Mouse (Mus musculus): Measurements from ENCODE around the gene Rassf7. TPM values are rescaled to one million over a fixed set of nuclear protein-coding genes. Genes with fewer than 3 reads are reported as not detected.
"Not testable (repeated sequence)": the region's sequence is repeated elsewhere in the genome, so short reads cannot be mapped to it uniquely, and the experiment has no call there.

Rassf7 gene
- total and polyA plus RNA-seq, 2 experiments from 2014 or later, result 5.8 to 43.2 TPM

- peaks cover 56% of the 10 kb centered on the region for H3K36me3 ChIP-seq (replicated peaks; ENCODE audit: control insufficient read depth, insufficient read depth, low read length)
- no peaks in the 10 kb centered on the region for H3K9me3 ChIP-seq (replicated peaks; ENCODE audit: control insufficient read depth, low read length)
- no peak overlapping the region for H3K4me3 ChIP-seq (ENCODE audit: low read depth, low read length)
- WGBS, result 92% methylated on average over 3 of the region's 3 CpGs
- H3K4me1 ChIP-seq (ENCODE audit: control insufficient read depth, insufficient read depth), result peaks cover 17% of the 10 kb centered on the region
- no peak for ATAC-seq (ENCODE audit: insufficient read depth, low read depth)
- H3K4me2 ChIP-seq (ENCODE audit: low read depth, low read length), result no peak overlapping the region
- no peaks in the 10 kb centered on the region for H3K27me3 ChIP-seq (ENCODE audit: control insufficient read depth, insufficient read depth, low read length)
- TF ChIP-seq EP300 (IDR thresholded peaks at IDR 0.05; ENCODE audit: low read depth) (no peak), CTCF (IDR thresholded peaks at IDR 0.05; ENCODE audit: low read depth) (no peak)
- H3K27ac ChIP-seq (ENCODE audit: low read depth), result no peak overlapping the region
- no peak for DNase-seq (ENCODE audit: low spot score)
- H3K9ac ChIP-seq (replicated peaks; ENCODE audit: low read depth, low read length), result no peak overlapping the region
These were observed 15.5 kb downstream of the Rassf7 start for GRCm38 (mm10) chr7:141231111-141231510.

- no peak overlapping the region for H3K27ac ChIP-seq (ENCODE audit: low read depth)
- H3K9me3 ChIP-seq (replicated peaks; ENCODE audit: control insufficient read depth, low read length), result no peaks in the 10 kb centered on the region
- H3K36me3 ChIP-seq (replicated peaks; ENCODE audit: control insufficient read depth, insufficient read depth, low read length), result peaks cover 60% of the 10 kb centered on the region
- 88% methylated on average over 10 of the region's 10 CpGs for WGBS
- no peak for TF ChIP-seq EP300 (IDR thresholded peaks at IDR 0.05; ENCODE audit: low read depth)
- TF ChIP-seq CTCF (IDR thresholded peaks at IDR 0.05; ENCODE audit: low read depth), result no peak
- no peak overlapping the region for H3K4me2 ChIP-seq (ENCODE audit: low read depth, low read length)
- no peak overlapping the region for H3K4me3 ChIP-seq (ENCODE audit: low read depth, low read length)
- no peaks in the 10 kb centered on the region for H3K27me3 ChIP-seq (ENCODE audit: control insufficient read depth, insufficient read depth, low read length)
- ATAC-seq (ENCODE audit: insufficient read depth, low read depth) (no peak), DNase-seq (ENCODE audit: low spot score) (no peak)
- H3K4me1 ChIP-seq (ENCODE audit: control insufficient read depth, insufficient read depth), result peaks cover 17% of the 10 kb centered on the region
- no peak overlapping the region for H3K9ac ChIP-seq (replicated peaks; ENCODE audit: low read depth, low read length)
These were observed 15.9 kb downstream of the Rassf7 start for GRCm38 (mm10) chr7:141231551-141231950.

GRCm38 (mm10) chr7:141250486-141250885, 34.8 kb downstream of the Rassf7 start:
- H3K9me3 ChIP-seq (replicated peaks; ENCODE audit: control insufficient read depth, low read length); H3K4me2 ChIP-seq (ENCODE audit: low read depth, low read length); H3K27ac ChIP-seq (ENCODE audit: low read depth); H3K27me3 ChIP-seq (ENCODE audit: control insufficient read depth, insufficient read depth, low read length); DNase-seq (ENCODE audit: low spot score); ATAC-seq (ENCODE audit: insufficient read depth, low read depth); H3K4me1 ChIP-seq (ENCODE audit: control insufficient read depth, insufficient read depth); H3K4me3 ChIP-seq (ENCODE audit: low read depth, low read length); H3K9ac ChIP-seq (replicated peaks; ENCODE audit: low read depth, low read length): not testable (repeated sequence)
- WGBS, result 83% methylated on average over 4 of the region's 4 CpGs
- H3K36me3 ChIP-seq (replicated peaks; ENCODE audit: control insufficient read depth, insufficient read depth, low read length), result peaks cover 86% of the 10 kb centered on the region

- Histone ChIP-seq H3K27ac (ENCODE audit: low read depth) (no peak overlapping the region), H3K4me3 (ENCODE audit: low read depth, low read length) (no peak overlapping the region), H3K9me3 (replicated peaks; ENCODE audit: control insufficient read depth, low read length) (no peaks in the 10 kb centered on the region), H3K4me2 (ENCODE audit: low read depth, low read length) (no peak overlapping the region), H3K36me3 (replicated peaks; ENCODE audit: control insufficient read depth, insufficient read depth, low read length) (peaks cover 89% of the 10 kb centered on the region), H3K4me1 (ENCODE audit: control insufficient read depth, insufficient read depth) (no peaks in the 10 kb centered on the region), H3K9ac (replicated peaks; ENCODE audit: low read depth, low read length) (no peak overlapping the region), H3K27me3 (ENCODE audit: control insufficient read depth, insufficient read depth, low read length) (no peaks in the 10 kb centered on the region)
- TF ChIP-seq EP300 (IDR thresholded peaks at IDR 0.05; ENCODE audit: low read depth) (no peak), CTCF (IDR thresholded peaks at IDR 0.05; ENCODE audit: low read depth) (no peak)
- DNase-seq (ENCODE audit: low spot score) (no peak), ATAC-seq (ENCODE audit: insufficient read depth, low read depth) (no peak)
- WGBS, result 85% methylated on average over 10 of the region's 10 CpGs
These were observed 40.5 kb downstream of the Rassf7 start for GRCm38 (mm10) chr7:141256159-141256558.

- Histone ChIP-seq H3K27me3 (ENCODE audit: control insufficient read depth, insufficient read depth, low read length) (no peaks in the 10 kb centered on the region), H3K4me1 (ENCODE audit: control insufficient read depth, insufficient read depth) (peaks cover 6% of the 10 kb centered on the region), H3K4me2 (ENCODE audit: low read depth, low read length) (no peak overlapping the region), H3K9me3 (replicated peaks; ENCODE audit: control insufficient read depth, low read length) (no peaks in the 10 kb centered on the region), H3K36me3 (replicated peaks; ENCODE audit: control insufficient read depth, insufficient read depth, low read length) (peaks cover 76% of the 10 kb centered on the region), H3K27ac (ENCODE audit: low read depth) (no peak overlapping the region), H3K9ac (replicated peaks; ENCODE audit: low read depth, low read length) (no peak overlapping the region), H3K4me3 (ENCODE audit: low read depth, low read length) (no peak overlapping the region)
- WGBS, result 83% methylated on average over 3 of the region's 3 CpGs
- TF ChIP-seq EP300 (IDR thresholded peaks at IDR 0.05; ENCODE audit: low read depth) (no peak), CTCF (IDR thresholded peaks at IDR 0.05; ENCODE audit: low read depth) (no peak)
- DNase-seq (ENCODE audit: low spot score), result no peak
- ATAC-seq (ENCODE audit: insufficient read depth, low read depth), result no peak
These were observed 45.8 kb downstream of the Rassf7 start for GRCm38 (mm10) chr7:141261480-141261879.

GRCm38 (mm10) chr7:141263640-141264039, 48.0 kb downstream of the Rassf7 start:
- TF ChIP-seq EP300 (IDR thresholded peaks at IDR 0.05; ENCODE audit: low read depth) (no peak), CTCF (IDR thresholded peaks at IDR 0.05; ENCODE audit: low read depth) (no peak)
- Histone ChIP-seq H3K4me3 (ENCODE audit: low read depth, low read length) (no peak overlapping the region), H3K9ac (replicated peaks; ENCODE audit: low read depth, low read length) (no peak overlapping the region), H3K4me2 (ENCODE audit: low read depth, low read length) (no peak overlapping the region), H3K4me1 (ENCODE audit: control insufficient read depth, insufficient read depth) (peaks cover 9% of the 10 kb centered on the region), H3K27me3 (ENCODE audit: control insufficient read depth, insufficient read depth, low read length) (no peaks in the 10 kb centered on the region), H3K27ac (ENCODE audit: low read depth) (no peak overlapping the region), H3K9me3 (replicated peaks; ENCODE audit: control insufficient read depth, low read length) (no peaks in the 10 kb centered on the region), H3K36me3 (replicated peaks; ENCODE audit: control insufficient read depth, insufficient read depth, low read length) (peaks cover 55% of the 10 kb centered on the region)
- no peak for ATAC-seq (ENCODE audit: insufficient read depth, low read depth)
- WGBS, result 89% methylated on average over 13 of the region's 13 CpGs
- no peak for DNase-seq (ENCODE audit: low spot score)
